Mouse (Mus musculus): ENCODE results near the gene Hist3h2a.
A peak's percentile ranks its signal among the peaks of the same experiment; 100 is the strongest.
"Not testable (repeated sequence)": the region's sequence is repeated elsewhere in the genome, so short reads cannot be mapped to it uniquely, and the experiment has no call there.

Hist3h2a gene

DNA sequence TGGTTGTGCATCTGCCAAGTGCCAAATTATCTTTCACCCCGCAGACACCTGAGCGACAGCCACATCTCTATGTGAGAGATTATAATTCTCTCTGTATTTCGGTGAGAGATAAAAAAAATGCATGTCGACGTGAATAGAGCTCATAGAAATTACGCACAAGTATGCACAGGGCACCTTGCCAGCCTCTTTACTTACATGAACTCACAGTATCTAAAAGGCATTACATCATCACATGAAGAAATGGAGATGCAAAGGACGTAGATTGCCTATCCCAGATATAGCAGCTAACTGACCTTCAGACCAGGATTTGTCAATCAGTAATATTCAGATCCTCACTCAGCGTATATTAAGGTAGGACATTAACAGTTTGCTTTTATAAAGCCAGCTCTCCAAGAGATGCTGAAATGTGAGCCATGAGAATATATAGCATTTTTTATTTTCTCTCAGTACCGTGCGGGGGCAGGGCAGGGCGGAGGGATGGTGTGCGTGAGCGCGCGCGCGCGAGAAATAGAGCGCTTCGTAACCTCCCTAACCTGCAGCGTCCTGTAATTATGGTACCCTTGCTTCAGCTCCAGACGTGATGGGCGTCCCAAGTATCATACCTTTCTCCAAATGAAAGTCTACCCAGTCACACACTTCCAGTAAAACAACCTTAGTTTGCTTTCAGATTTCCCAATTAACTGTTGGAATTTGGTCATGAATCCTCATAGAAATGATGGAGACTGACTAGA lies 6.5 kb upstream of the Hist3h2a start:
- DNase-seq: no peak

DNA sequence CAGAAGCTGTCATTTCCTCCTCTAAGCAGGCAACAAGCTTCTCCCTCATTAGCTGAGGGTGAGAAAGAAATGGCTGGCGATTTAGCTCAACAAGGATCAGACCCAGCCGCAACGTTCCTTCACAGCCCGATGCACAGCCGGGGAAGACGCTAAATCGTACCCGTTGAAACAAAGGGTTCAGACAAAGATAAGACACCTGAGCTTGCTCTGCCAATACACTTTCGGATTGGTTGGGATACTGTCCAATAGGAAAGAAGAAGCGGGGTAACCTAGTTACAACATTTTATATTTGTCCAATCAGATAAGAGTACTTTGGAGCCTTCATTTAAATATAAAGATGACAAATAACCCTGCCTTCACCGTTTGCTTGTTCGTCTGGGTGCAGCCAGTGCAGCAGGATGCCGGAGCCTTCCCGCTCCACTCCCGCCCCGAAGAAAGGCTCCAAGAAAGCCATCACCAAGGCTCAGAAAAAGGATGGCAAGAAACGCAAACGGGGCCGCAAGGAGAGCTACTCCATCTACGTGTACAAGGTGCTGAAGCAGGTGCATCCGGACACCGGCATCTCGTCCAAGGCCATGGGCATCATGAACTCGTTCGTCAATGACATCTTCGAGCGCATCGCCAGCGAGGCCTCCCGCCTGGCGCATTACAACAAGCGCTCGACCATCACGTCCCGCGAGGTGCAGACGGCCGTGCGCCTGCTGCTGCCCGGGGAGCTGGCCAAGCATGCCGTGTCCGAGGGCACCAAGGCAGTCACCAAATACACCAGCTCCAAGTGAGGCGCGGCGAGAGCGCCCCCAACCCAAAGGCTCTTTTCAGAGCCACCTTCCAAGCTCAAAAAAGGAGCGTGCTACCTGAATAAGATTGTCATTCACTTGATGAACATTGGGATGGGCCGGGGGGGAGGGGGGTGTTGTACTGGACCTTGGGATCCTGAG lies 5.7 kb upstream of the Hist3h2a start, which contains the start of gene Hist3h2ba:
TSS of gene Hist3h2ba (plus strand) at position 379 of the 938 bp plus-strand sequence.
- DNase-seq: peak; percentile 72

DNA sequence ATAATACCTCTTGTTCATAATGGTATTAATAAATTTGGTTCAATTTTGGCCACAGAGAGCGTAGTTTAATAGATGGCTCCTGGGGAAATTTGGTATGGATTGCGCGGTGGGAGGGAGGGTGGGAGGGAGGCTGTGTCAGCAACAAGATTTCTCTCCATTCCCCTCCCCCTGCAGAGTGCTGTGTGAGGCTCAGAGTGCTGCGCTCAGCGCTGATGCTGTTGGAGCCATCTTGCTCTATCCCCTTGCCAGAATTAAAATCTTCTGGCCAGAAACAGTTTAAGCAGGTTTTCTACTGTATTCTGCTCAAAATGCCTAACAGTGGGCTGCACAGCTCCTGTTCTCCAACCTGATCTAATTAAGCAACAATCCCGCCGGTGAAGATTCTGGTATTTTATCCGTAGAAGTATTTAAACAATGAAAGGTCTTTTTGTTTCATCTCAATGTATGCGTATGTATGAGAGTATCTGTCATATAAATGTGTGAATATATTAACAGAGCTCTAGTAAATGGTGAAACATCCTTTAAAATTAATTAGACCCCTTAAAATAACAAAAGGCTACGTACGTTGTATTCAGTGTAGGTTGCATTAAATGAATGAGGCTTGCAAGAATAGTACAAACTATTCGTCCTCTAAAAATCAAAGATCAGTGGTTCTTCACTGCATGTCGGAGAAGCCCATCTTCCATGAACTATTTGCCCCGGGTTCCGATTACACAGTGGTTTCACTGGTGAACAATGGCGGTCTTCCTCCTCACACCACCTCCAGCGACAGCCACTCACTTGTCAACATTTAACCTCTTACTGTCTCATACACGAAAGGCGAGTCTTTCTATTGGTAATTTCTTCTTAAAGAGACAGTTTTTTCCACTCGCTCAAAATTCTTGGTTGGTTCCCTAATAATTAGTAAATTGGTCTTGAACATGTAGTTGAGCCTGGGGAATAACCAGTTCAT lies 4.7 kb upstream of the Hist3h2a start:
- DNase-seq: no peak

DNA sequence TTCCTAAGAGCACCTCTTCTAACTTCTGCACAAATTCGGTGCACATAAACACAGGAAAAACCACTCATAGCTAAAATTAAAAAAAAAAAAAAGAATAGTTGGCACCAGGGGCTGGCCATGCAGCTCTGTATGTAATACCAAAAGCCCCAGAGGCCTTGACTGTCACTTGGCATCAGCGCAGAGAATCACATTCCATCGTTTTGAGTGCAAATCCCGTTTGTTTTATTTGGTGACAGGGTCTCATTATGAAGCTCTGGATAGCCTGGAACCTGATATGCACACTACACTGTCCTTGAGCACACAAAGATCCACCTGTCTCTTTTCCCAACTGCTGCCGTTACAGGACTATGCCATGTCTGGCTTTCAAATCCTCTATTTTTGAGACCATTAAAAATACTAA lies 3.3 kb upstream of the Hist3h2a start:
- no peak for DNase-seq

DNA sequence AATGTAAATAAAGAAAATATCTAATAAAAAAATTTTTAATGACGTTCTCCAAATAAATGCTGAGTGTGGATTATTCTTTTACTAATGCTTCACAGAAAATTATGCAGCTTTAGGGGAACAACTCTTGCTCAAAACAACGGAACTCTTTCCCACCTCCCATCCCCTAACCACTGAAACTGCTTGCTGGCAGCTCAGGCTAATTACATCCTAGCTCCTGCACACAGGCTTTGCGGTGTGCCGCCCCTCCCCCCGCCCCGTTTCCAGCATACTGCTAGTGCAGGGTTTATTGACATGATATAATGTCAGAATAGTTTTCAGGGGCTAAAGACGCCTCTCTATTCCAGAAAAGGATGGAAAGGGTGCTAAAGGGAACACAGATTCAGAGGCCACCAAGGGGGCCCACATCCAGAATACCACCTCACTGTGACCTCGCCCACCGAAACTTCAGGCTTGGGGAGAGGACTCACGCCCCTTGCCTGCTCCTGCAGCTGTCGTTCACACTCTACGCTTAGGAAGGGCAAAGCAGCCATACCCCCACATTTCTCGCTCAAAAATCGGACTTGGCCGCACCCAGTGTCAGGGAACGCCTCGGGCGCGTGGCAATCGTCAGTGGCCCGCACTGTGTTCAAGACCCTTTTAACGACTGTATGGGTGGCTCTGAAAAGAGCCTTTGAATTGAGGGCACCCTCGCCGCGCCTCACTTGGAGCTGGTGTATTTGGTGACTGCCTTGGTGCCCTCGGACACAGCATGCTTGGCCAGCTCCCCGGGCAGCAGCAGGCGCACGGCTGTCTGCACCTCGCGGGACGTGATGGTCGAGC lies 925 bp upstream of the Hist3h2a start:
- DNase-seq: peak; percentile 28

DNA sequence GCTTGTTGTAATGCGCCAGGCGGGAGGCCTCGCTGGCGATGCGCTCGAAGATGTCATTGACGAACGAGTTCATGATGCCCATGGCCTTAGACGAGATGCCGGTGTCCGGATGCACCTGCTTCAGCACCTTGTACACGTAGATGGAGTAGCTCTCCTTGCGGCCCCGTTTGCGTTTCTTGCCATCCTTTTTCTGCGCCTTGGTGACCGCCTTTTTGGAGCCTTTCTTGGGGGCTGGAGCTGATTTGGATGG lies 390 bp upstream of the Hist3h2a start:
- not testable (repeated sequence) for DNase-seq

DNA sequence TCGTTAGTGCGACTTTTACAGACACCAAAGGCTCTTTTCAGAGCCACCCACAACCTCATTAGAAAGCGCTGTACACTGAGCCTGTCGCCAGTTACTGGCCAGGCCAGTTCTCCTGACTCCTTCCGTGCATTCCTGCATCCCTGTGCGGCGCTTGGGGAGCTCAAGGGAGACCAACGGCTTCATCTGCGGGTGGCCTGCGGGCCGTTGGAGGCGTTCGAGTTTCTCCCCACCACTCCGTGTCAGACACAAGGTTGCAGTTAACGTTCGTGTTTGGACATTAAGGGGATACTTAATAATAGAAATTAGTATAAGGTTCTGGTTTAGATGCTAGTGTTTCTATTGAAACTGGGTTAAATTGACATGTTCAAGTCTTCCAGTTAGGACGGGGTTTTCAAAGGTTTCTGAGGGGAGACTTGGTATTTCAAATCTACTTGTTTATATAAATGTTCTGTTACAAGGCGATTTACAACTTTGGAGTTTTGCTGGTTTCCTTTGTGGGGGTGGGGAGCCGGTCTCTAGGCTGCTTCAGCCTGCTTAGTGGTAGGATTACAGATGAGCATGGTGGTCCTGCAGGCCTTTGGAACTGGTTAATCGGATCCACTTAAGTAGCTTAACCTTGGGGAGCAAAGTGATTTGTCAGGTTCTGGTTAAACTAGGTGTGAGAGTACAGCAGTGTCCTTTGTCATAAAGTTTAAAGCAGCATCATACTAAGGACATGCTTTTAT lies 820 bp downstream of the Hist3h2a start:
- no peak for DNase-seq

DNA sequence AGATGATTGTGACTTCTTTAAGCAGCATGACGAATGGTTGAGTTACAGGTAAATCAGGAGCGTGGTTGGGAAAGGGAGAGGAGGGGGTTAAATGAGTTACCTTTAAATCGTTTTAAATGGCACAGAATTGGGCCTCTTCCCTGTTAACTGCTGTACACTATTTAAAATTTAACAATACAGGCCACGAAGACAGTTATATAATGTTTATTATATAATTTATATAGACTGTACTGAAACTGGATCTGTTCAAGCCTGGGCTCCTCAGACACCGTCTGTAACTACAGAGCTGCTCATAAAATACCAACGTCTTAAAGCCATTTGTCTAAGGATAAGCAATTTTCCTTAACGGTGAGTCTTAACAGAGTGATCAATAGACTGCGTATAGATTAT lies 1.4 kb downstream of the Hist3h2a start:
- DNase-seq: no peak

DNA sequence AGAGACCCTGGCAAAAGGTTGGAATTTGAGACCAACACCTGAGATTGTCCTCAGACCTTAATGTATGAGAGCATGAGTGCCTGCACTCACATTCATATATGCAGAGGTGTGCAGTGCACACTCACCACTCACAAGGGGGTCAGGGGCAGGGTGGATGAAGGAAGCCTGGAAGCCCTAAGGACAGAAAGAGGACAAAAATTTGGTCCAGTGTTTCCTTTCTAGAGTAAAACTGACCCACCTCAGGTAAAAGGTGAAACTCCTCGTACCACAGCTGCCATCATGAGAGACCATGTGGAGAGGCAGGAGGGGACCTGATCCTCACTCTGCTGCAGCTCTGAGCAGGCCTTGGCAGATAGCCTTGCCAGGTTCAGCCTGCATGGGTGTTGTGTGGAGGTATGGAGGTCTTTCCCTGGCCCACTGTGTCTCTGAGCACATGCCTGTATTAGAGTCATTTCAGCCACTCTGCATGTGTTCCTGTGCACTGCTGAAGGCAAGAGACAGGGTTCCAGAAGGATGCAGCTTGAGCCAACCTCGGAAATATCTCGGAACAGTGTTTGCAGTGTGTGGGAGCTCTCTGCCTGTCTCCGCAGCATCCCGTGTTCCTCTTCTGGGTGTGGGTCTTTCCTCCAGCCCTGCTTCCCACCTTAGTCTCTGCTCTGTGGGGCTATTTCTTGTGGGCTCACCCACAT lies 2.9 kb downstream of the Hist3h2a start:
- no peak for DNase-seq

DNA sequence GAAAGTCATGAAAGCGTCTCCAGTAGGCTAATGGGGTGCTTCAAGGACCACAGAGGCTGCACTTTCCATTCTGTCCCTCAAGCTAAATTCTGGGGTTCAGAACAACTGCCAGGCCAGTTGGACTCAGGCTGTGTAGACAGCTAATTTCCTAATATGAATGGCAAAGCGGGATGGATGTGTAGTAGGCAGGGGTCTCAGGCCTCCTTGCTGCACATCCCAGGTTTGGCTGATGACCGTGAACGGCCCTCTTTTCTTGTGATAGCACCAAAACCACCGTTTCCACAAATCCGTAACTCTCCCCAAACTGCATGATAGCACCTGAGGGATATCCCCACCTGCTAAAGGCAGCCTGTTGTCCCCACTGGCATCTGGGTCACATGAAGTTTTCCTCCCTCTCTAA lies 4.1 kb downstream of the Hist3h2a start:
- no peak for DNase-seq

DNA sequence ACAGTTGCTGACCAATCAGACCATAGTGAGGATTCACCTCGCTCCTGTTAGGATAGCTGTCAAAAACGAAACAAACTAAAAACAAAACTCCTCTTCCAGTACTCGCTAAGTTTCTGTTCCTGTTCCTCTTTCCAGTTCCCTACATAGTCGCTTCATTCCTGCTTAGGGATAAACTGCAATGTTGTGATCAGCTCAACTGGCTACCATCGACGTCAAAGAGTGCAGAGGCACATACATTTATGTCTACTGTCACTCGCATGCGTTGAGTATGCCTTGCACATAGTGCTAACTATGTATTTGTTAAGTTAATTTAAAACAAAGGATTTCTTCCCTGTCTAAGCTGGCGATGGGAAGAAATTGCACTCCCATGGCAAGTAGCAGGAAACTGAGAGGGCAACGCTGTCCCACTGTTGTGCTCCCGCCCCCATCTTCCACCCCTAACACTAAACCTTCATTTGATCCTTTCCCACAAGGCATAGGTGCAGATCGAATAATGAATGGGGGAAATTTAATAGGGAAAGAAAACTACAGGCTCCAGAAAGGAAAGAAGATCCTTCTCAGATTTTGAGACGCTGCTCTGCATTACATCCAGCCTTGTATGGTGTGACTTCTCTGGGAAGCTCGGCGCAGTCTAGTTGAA lies 4.8 kb downstream of the Hist3h2a start:
- no peak for DNase-seq

DNA sequence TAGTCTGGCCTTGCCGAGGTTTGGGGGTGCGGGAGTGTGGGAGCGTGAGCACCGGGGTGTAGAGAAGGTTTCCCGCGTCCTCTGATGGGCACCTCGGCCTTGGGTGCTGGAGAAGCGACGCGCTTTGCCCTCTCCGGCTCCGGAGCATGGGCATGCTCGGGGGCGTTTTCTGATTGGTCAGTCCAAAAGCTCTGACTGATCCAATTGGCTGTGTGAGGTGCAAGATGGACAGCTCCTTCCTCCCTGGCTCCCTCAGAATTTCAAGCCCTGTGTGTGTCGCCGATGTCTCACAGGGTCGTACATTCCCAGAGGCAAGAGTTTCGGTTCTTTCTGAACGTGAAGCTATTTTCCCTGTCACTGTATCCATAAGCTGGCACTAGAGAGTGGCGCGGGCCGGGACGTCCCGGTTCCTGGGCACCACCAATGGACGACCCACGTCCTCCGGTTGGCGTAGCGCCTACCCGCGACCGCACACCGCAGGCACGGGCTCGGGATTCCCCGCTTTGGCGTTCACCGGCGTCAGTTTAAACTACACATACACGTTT lies 5.5 kb downstream of the Hist3h2a start:
- peak; percentile 90 for DNase-seq

DNA sequence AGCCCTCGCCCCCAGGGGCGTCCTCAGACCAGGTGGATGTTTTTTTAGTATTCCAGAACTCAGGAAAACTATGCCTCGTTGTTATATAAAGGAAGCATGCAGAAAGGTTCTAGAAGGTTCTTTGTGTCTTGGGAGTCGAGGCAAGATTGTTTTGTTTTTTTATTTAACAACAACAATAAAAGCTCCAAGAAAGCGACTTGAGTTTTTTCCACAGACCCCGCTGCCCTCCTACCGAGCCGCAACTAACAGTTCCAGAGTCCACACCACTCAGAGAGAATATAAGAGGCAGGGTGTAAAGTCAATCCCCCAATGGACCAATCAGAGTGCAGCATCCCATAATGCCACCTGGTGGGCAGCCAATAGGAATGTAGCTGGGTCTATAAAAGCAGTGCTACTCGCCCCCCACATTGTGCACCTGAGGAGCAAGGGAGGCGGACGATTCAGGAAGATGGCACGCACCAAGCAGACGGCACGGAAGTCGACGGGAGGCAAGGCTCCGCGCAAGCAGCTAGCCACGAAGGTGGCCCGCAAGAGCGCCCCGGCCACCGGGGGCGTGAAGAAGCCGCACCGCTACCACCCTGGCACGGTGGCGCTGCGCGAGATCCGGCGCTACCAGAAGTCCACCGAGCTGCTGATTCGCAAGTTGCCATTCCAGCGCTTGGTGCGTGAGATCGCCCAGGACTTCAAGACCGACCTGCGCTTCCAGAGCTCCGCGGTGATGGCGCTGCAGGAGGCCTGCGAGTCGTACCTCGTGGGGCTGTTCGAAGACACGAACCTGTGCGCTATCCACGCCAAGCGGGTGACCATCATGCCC lies 7.1 kb downstream of the Hist3h2a start:
- DNase-seq: no peak

DNA sequence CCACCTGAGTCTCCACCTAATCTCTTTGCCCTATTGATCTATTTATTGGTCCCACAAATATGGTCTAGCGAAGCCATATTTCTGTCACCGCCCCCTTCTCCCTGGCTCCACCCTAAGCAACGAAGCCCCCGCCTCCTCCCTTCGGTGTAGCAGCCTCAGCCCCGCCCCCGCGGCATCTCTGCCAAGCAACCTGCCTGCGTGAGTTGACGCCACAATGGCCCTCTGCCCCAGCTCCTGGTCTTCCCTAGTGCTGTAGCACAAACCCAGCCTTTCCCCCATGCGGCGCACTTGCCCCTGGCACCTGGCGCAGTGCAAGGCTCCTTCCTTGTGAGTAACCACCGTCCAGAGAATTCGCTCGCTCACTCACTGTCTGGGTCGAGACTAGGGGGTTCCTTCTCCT lies 9.1 kb downstream of the Hist3h2a start:
- peak; percentile 62 for DNase-seq

DNA sequence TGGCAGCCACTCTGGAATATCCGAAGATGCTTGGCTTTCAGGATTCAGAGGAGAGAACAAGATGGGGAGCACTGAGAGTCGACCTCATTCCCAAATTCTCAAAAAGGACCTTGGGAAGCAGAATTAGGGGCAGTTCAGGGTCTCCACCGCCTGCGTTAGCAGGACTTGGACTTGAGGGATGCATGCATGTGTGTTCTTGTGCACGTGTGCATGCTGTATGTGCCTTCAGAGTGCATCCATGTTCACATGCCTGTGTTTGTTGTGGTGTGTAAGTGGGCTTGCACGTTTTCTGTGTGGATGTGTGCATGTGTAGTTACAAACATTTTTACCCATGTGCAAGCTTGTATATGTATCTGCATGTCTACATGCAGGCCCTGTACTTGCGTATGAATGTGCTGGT lies 9.7 kb downstream of the Hist3h2a start:
- no peak for DNase-seq

DNA sequence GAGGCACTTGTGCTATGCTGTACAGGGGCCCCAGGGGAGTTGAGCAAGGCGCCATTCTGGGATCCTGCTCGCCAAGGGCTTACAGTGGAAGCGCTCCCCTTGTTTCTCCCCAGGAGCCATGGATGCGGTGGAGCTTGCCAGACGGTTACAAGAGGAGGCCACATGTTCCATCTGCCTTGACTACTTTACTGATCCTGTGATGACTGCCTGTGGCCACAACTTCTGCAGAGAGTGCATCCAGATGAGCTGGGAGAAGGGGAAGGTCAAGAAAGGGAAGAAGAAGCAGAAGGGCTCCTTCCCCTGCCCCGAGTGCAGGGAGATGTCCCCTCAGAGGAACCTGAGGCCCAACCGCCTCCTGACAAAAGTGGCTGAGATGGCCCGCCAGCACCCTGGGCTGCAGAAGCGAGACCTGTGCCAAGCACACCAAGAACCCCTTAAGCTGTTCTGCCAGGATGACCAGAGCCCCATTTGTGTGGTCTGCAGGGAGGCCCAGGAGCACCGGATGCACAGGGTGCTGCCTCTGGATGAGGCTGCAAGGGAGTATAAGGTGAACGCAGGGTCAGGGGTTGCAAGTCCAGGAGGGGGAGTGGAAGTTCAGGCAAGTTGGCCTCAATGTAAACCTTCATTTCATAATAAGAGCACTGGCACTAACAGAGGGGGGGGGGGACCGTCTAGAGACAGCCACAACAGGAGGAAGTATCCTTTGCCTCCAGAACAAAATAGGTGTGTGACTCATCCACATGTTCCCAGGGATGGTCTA lies 10.7 kb downstream of the Hist3h2a start:
- no peak for DNase-seq

DNA sequence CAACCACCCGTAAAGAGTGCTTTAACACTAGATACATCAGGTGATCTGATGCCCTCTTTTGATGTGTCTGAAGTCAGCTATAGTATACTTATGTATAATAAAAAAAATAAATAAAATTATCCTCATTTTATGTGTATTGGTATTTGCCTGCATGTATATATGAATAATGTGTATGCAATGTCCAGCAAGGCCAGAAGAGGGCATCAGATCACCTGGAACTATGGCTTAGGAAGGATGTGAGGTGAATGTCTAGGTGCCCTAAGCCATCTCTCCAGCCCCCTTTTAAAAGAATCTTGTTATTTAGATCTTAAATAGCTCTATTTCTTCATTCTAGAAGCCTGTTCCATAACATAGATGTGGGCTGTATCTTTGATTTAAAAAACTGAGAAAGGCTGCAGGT lies 12.9 kb downstream of the Hist3h2a start:
- DNase-seq: peak; percentile 45

DNA sequence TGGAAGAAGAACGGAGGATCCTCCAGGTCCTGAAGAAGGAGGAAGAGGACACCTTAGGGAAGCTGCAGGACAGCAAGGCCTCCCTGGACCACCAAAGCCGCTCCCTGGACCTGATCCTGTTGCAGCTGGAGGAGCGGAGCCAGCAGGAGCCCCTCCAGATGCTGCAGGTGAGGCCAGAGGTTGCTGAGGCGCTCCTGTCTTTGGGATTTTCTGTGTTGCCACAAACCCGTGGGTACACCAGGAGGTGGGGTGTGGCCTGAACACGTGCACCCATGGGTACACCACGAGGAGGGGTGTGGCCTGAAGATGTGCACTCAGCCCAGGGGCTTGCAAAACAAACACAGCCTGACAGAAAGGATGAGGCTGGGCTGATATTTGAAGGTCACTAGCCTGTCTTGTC lies 14.1 kb downstream of the Hist3h2a start:
- no peak for DNase-seq

Data from kidney, postnatal 14 days (tissue).